Mouse (Mus musculus): ENCODE measurements at regions not wholly inside any gene's neighbourhood (a gene's known extent, or its start where the extent isn't known, plus 50 kb on each side); places are given as distances from the start of the nearest gene placed in this dataset.
A peak's percentile ranks its signal among the peaks of the same experiment; 100 is the strongest.

- peak; percentile 86 to 94 for DNase-seq
These were observed 1250.8 kb upstream of the Jmjd1c start for GRCm38 (mm10) chr10:65845096-65845624.

- DNase-seq, result peak; percentile 20 to 53
These were observed 1249.8 kb upstream of the Jmjd1c start for GRCm38 (mm10) chr10:65846136-65846535.

GRCm38 (mm10) chr10:65847622-65848021 is 1248.3 kb upstream of the Jmjd1c start:
- no peak for DNase-seq

- DNase-seq, result no peak
These were observed 1206.0 kb upstream of the Jmjd1c start for GRCm38 (mm10) chr10:65889881-65890280.

- DNase-seq, result no peak
These were observed 1188.4 kb upstream of the Jmjd1c start for GRCm38 (mm10) chr10:65907571-65907970.

- DNase-seq, result no peak
These were observed 1183.4 kb upstream of the Jmjd1c start for GRCm38 (mm10) chr10:65912518-65912917.

- DNase-seq, result no peak
These were observed 1163.8 kb upstream of the Jmjd1c start for GRCm38 (mm10) chr10:65932077-65932476.

GRCm38 (mm10) chr10:65948587-65948986 is 1147.3 kb upstream of the Jmjd1c start:
- DNase-seq, result no peak

- no peak for DNase-seq
These were observed 1133.5 kb upstream of the Jmjd1c start for GRCm38 (mm10) chr10:65962441-65962840.

- no peak for DNase-seq
These were observed 1126.2 kb upstream of the Jmjd1c start for GRCm38 (mm10) chr10:65969770-65970169.
